Mouse (Mus musculus): ENCODE measurements at regions not wholly inside any gene's neighbourhood (a gene's known extent, or its start where the extent isn't known, plus 50 kb on each side); places are given as distances from the start of the nearest gene placed in this dataset.

DNA sequence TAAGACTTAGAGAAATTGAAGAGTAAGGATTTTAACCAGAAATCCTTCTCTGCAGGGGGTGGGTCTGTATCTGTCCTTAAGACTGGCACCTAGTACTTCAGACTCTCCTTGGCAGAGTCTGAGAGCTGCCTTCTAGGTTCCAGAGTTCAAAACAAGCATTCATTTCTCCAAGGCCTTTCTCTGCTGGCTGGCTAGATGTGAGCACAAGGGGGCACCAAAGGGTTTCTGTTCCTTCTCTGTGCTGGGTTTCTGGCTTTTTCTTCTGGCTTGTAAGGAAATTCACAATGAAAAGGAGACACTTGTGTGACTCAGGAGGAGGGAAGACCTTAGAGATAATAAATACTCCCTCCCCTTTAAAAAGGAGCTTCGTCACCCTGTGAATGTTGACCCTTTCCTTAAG is 61.7 kb upstream of the Sorcs3 start:
- Histone ChIP-seq H3K27me3 (no peaks in the 10 kb centered on the region; the same call in 1 of the 2 replicates), H3K4me2 (no peak overlapping the region), H3K4me3 (no peak overlapping the region), H3K27ac (no peak overlapping the region), H3K4me1 (no peaks in the 10 kb centered on the region), H3K9me3 (replicated peaks) (no peaks in the 10 kb centered on the region), H3K36me3 (ENCODE audit: poor library complexity, severe bottlenecking) (no peaks in the 10 kb centered on the region), H3K9ac (no peak overlapping the region)
- ATAC-seq, result peak; percentile 61; the same call in 1 of the 2 replicates
- 9% methylated on average over 1 of the region's 1 CpGs for WGBS
